Mouse (Mus musculus): ENCODE data around the gene Klc3.

The Klc3 gene

DNA sequence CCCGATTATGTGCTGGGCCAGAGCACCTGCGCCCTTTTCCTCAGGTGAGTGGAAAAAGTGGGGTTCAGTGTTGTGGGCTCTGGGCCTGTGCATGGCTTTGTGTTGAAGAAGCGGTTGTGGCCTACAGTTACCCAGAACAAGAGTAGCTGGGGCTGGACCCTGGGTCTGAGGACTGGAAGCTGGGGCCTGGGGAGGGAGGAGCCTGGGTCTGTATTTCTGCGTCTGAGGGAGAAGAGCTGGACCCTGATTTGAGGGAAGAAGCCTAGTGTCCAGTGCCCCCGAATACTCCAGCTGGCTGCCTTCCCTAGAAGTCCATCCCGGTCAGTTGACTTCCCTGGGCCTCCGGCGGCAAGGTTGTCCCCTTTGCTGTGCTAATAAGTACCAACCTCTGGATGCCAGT lies 53.7 kb downstream of the Klc3 start:
- no peaks in the 10 kb centered on the region for H3K27me3 ChIP-seq (ENCODE audit: insufficient read depth, low read length)
- H3K36me3 ChIP-seq (ENCODE audit: insufficient read depth, low read length), result peaks cover 65% of the 10 kb centered on the region
- H3K4me3 ChIP-seq (replicated peaks; ENCODE audit: low read length), result no peak overlapping the region
- no peaks in the 10 kb centered on the region for H3K9me3 ChIP-seq (ENCODE audit: low read length)
- H3K4me1 ChIP-seq (replicated peaks; ENCODE audit: low read depth, low read length), result peaks cover 52% of the 10 kb centered on the region
- TF ChIP-seq POU5F1 (IDR thresholded peaks at IDR 0.05; ENCODE audit: borderline replicate concordance, low read length) (no peak), CTCF (conservative IDR thresholded peaks at IDR 0.05; ENCODE audit: low read length) (no peak), NANOG (IDR thresholded peaks at IDR 0.05; ENCODE audit: borderline replicate concordance, low read length) (no peak)

DNA sequence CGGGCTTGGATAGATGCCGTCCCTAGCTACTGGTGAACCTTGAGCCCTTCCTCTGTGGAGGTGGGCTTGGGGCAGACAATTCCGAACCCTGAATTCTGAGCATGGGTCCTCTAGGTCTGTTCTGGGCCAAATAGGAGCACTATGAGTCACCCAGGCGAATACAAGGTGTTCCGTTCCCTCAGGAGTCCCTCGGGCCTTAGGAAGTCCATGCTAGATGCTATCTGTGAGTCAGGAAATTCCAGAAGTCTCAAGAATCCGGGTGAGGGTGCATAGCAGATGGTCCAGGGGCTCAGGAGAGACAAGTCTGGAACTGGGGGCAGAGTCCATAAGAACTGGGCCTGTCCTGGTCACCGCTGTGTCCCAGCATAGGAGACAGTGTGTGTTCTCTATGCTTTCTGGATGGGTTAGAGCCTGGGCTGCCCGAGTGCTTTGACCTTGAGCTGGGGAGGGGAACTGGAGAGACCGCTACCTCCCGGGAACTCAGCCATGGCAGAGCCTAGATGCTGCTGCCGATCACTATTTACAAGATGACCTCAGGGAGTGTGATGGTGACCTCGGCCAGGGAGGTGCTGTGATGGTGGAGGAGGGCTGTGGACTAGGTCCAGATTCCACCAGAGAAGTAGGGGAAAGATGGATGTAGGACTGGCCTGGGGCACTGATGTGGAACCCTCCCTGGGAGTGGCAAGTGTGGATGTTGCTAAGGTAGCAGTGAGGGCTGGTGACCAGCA lies 54.6 kb downstream of the Klc3 start:
- Histone ChIP-seq H3K9me3 (ENCODE audit: low read length) (no peaks in the 10 kb centered on the region), H3K36me3 (ENCODE audit: insufficient read depth, low read length) (peaks cover 57% of the 10 kb centered on the region), H3K4me3 (replicated peaks; ENCODE audit: low read length) (0 out of 2 replicates have a peak overlapping the region, but pooled peaks have one; percentile 14), H3K4me1 (replicated peaks; ENCODE audit: low read depth, low read length) (peaks cover 48% of the 10 kb centered on the region), H3K27me3 (ENCODE audit: insufficient read depth, low read length) (no peaks in the 10 kb centered on the region)
- TF ChIP-seq NANOG (IDR thresholded peaks at IDR 0.05; ENCODE audit: borderline replicate concordance, low read length), result no peak
- TF ChIP-seq CTCF (conservative IDR thresholded peaks at IDR 0.05; ENCODE audit: low read length), result no peak
- no peak for TF ChIP-seq POU5F1 (IDR thresholded peaks at IDR 0.05; ENCODE audit: borderline replicate concordance, low read length)

GRCm38 (mm10) chr7:19344938-19345471 lies 58.9 kb downstream of the Klc3 start:
- peaks cover 18% of the 10 kb centered on the region for H3K36me3 ChIP-seq (ENCODE audit: insufficient read depth, low read length)
- peaks cover 18% of the 10 kb centered on the region for H3K27me3 ChIP-seq (ENCODE audit: insufficient read depth, low read length)
- peaks cover 55% of the 10 kb centered on the region for H3K4me1 ChIP-seq (replicated peaks; ENCODE audit: low read depth, low read length)
- no peaks in the 10 kb centered on the region for H3K9me3 ChIP-seq (ENCODE audit: low read length)
- peak overlapping the region; percentile 91 for H3K4me3 ChIP-seq (replicated peaks; ENCODE audit: low read length)
- TF ChIP-seq POU5F1 (IDR thresholded peaks at IDR 0.05; ENCODE audit: borderline replicate concordance, low read length) (no peak), CTCF (conservative IDR thresholded peaks at IDR 0.05; ENCODE audit: low read length) (no peak), NANOG (IDR thresholded peaks at IDR 0.05; ENCODE audit: borderline replicate concordance, low read length) (no peak)
